Mouse (Mus musculus): ENCODE measurements around the gene Ntng1. TPM values are rescaled to one million over a fixed set of nuclear protein-coding genes. Genes with fewer than 3 reads are reported as not detected.

Gene Ntng1
- 2.8 and 2.9 TPM in 2 replicates for polyA plus RNA-seq (2014; fragmentation: Nextera tagmentation; extraction: Ambion mirVana)

DNA sequence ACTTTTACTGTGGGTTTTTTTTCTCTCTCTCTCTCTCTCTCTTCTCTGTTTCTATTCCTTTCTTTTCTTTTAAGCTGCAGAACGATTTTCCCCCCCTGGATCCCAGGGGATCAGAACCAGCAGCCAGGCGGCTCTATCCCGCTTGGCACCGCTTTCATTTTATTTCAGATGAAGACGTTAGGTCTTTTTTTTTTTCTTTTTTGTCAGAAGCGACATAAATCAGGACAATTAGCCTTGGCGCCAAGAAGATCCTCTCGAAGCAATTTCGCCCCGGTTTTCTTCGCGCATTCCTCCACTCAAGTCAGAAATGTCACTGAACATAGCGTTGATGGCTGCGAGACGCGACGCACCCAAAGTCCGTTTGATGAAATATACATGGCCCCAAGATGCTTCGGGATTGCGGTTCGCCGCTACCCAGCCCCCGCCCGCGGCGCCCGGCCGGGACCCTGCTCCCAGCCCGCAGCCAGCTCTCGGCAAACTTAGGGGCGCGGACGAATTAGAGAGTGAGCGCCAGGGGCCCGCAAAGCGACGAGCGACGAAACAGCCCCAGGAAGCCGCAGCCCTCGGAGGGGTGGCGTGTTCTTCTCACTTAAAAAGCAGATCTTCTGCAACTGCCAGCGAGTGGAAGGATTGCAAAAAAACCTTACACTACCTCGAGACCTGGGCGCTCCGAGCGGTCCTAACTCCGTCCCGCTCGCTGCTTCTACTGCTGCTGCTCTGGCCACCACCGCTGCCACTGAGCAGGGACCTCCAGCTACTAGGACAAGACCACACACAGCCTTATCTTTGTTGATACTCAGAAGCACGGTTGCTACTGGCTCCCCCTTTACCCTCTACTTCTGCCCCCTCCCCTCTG is at the start of gene Ntng1:
Ntng1 (minus strand) TSS at position 806 of the 856 bp plus-strand sequence.
- no peak within 1 kb of the TSS for H3K27ac ChIP-seq (ENCODE audit: low read depth, low read length)
- peak; percentile 76 for ATAC-seq (ENCODE audit: low FRiP score)
- H3K27me3 ChIP-seq (ENCODE audit: control insufficient read depth, insufficient read depth, low read length) = peaks cover 16% of the 10 kb centered on the region

DNA sequence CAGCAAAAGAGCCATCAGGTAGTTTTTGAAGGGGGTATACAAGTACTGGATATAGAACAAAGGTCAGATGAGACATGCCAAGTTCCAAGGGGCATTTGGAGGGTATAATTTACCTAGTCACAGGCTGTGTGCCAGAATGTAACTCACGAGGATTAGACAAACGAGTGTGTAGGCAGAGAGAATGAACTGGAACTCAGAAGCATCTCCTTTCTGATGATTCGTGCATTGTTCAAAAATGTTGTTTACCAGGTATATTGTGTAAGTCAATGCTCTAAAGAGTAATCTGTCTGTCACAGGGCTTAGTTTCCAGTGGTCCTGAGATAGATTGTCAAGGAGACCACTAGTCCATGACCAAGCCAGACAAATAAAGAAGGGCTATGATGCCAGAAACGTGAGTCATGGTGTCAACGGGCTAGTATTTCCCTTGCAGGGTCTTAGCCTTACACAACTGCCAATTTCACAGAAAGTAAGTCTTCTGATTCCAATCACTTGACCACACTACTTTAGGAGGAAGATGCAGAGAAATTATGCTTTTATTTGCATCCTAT is 43.7 kb upstream of the Ntng1 start:
- Histone ChIP-seq H3K9ac (ENCODE audit: low read length) (no peak overlapping the region), H3K36me3 (ENCODE audit: control insufficient read depth, insufficient read depth, low read length) (no peaks in the 10 kb centered on the region), H3K4me3 (ENCODE audit: low read depth, low read length) (no peak overlapping the region), H3K4me1 (ENCODE audit: control insufficient read depth, insufficient read depth, low read length) (no peaks in the 10 kb centered on the region), H3K4me2 (no peak overlapping the region), H3K27ac (ENCODE audit: low read depth, low read length) (no peak overlapping the region), H3K27me3 (ENCODE audit: control insufficient read depth, insufficient read depth, low read length) (no peaks in the 10 kb centered on the region), H3K9me3 (ENCODE audit: control insufficient read depth, low read length) (no peaks in the 10 kb centered on the region)
- WGBS = 81% methylated on average over 5 of the region's 5 CpGs
- no peak for ATAC-seq (ENCODE audit: low FRiP score)
- DNase-seq (ENCODE audit: low spot score, missing footprints) = no peak

More for the DNA sequence above, at the start of gene Ntng1:
- Histone ChIP-seq H3K36me3 (ENCODE audit: control insufficient read depth, insufficient read depth, low read length) (no peaks in the 10 kb centered on the region), H3K9ac (ENCODE audit: low read length) (peak within 1 kb of the TSS; percentile 63), H3K4me3 (ENCODE audit: low read depth, low read length) (peak within 1 kb of the TSS; percentile 62), H3K4me1 (ENCODE audit: control insufficient read depth, insufficient read depth, low read length) (peaks cover 2% of the 10 kb centered on the region), H3K4me2 (peak within 1 kb of the TSS; percentile 99), H3K9me3 (ENCODE audit: control insufficient read depth, low read length) (no peaks in the 10 kb centered on the region)
- WGBS = under 1% methylated on average over 50 of the region's 52 CpGs
- peak; percentile 95 for DNase-seq (ENCODE audit: low spot score, missing footprints)

DNA sequence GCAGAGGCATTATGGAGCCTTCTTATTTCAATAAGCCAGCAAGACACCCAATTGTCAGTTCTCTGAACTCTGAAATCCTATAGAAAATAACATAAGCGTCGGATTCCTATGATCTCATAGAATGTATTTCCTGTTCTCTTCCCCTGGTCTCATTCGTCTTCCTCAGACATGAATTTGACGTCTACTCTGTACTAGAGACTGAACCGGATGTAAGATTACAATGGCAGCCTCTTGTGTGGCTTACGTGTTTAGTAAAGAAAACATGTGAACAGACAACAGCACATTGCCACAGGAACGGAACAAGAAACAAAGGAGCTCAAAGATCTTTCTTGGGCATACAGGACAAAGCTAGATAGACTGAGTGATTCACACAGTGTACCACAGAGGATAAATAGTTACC is 5.3 kb upstream of the Ntng1 start:
- H3K27ac ChIP-seq (ENCODE audit: low read depth, low read length) = no peak overlapping the region
- no peaks in the 10 kb centered on the region for H3K36me3 ChIP-seq (ENCODE audit: control insufficient read depth, insufficient read depth, low read length)
- no peak overlapping the region for H3K4me3 ChIP-seq (ENCODE audit: low read depth, low read length)
- H3K4me2 ChIP-seq = no peak overlapping the region
- no peaks in the 10 kb centered on the region for H3K9me3 ChIP-seq (ENCODE audit: control insufficient read depth, low read length)
- DNase-seq (ENCODE audit: low spot score, missing footprints) (no peak), ATAC-seq (ENCODE audit: low FRiP score) (no peak)
- H3K27me3 ChIP-seq (ENCODE audit: control insufficient read depth, insufficient read depth, low read length) = peaks cover 5% of the 10 kb centered on the region; the same call in 1 of the 2 replicates
- WGBS = 86% methylated on average over 7 of the region's 7 CpGs
- H3K9ac ChIP-seq (ENCODE audit: low read length) = no peak overlapping the region
- H3K4me1 ChIP-seq (ENCODE audit: control insufficient read depth, insufficient read depth, low read length) = peaks cover under 1% of the 10 kb centered on the region; the same call in 1 of the 2 replicates

DNA sequence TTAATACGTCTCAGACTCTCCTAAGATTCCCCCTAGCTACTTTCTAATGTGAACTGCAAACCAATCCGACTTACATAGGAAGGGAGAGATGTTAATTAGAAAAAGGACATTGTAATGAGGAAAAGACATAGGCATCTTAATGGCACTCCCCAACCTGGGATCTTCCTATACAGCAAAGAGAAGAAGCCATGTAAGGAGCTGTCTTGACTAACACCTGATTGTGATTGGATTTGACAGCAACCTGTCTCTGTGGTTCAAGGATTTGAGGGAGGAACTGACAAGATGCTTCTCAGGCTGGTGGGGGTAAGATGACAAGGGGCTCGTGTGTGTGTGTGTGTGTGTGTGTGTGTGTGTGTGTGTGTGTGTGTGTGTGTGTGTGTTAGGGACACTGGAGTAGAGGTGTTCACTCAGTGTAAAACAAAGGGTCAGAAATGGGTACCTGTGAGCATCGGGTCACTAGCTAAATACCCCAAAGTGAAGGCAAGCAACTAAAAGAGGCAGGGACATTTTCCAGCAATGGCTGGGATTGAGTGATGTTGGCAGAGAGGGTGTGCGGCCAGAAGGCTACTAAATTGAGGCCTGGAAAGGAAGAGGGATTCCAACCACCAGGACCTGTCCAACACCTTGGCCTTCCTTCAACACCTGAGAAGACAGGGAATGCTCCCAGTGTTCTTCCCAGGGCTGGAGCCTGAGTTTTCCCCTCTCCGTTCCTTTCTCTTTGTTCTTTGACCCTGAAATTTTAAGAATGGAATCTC is 667 bp upstream of the Ntng1 start:
- DNase-seq (ENCODE audit: low spot score, missing footprints) = peak; percentile 85
- no peak overlapping the region for H3K27ac ChIP-seq (ENCODE audit: low read depth, low read length)
- H3K9ac ChIP-seq (ENCODE audit: low read length) = no peak overlapping the region; the same call in 1 of the 2 replicates
- peak overlapping the region; percentile 99 for H3K4me2 ChIP-seq
- no peak overlapping the region for H3K4me3 ChIP-seq (ENCODE audit: low read depth, low read length)
- H3K36me3 ChIP-seq (ENCODE audit: control insufficient read depth, insufficient read depth, low read length) = no peaks in the 10 kb centered on the region
- H3K27me3 ChIP-seq (ENCODE audit: control insufficient read depth, insufficient read depth, low read length) = peaks cover 16% of the 10 kb centered on the region
- H3K4me1 ChIP-seq (ENCODE audit: control insufficient read depth, insufficient read depth, low read length) = peaks cover 2% of the 10 kb centered on the region
- no peaks in the 10 kb centered on the region for H3K9me3 ChIP-seq (ENCODE audit: control insufficient read depth, low read length)
- 27% methylated on average over 6 of the region's 6 CpGs for WGBS
- no peak for ATAC-seq (ENCODE audit: low FRiP score)

DNA sequence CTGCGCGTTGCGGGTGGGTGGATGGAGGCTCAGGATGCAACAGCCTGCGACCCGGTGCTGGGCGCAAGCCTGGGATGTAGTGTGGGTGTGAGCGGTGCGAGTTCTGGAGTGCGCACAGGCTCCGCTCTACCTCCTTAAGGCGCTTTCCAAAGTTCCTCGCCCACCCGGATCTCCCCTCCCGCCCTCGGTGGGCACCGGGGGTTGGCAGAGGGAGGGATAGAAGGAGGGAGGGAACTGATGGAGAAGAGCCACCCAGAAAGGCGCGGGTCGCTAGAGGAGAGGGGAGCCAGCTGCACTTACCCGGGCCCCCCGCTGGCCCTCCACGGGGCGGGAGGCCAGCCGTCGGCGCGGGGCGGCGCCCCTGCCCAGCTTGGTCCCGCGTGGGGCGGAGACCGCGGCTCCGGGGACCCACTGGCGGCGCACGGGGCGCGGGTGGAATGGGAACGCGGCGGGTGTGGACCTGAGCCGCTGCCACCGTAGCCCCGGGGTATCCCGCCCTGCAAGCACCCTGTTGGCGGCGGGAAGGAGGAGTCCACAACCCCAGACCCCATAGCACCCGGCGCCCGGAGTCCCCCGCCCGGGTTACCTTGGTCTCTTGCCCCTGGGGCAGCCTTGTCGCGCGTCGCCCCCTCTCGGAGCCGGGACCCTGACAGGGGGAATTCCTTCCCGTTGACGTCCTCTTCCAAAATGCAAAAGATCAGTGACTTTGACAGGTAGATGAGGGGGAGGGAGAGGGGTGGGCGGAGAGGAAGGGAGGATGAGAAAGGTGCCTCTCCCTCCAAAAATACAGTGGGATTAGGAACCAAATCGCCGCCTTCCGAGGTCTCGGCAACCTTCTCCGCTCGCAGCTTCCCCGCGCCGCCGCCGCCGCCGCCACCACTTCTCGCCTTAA is 1.3 kb downstream of the Ntng1 start:
- WGBS = under 1% methylated on average over 64 of the region's 77 CpGs
- Histone ChIP-seq H3K4me3 (ENCODE audit: low read depth, low read length) (peak overlapping the region; percentile 62), H3K4me2 (peak overlapping the region; percentile 99), H3K27ac (ENCODE audit: low read depth, low read length) (no peak overlapping the region), H3K4me1 (ENCODE audit: control insufficient read depth, insufficient read depth, low read length) (peaks cover 2% of the 10 kb centered on the region), H3K36me3 (ENCODE audit: control insufficient read depth, insufficient read depth, low read length) (no peaks in the 10 kb centered on the region), H3K9me3 (ENCODE audit: control insufficient read depth, low read length) (no peaks in the 10 kb centered on the region), H3K9ac (ENCODE audit: low read length) (peak overlapping the region; percentile 63), H3K27me3 (ENCODE audit: control insufficient read depth, insufficient read depth, low read length) (peaks cover 16% of the 10 kb centered on the region)
- ATAC-seq (ENCODE audit: low FRiP score) (peak; percentile 72), DNase-seq (ENCODE audit: low spot score, missing footprints) (peak; percentile 95)

DNA sequence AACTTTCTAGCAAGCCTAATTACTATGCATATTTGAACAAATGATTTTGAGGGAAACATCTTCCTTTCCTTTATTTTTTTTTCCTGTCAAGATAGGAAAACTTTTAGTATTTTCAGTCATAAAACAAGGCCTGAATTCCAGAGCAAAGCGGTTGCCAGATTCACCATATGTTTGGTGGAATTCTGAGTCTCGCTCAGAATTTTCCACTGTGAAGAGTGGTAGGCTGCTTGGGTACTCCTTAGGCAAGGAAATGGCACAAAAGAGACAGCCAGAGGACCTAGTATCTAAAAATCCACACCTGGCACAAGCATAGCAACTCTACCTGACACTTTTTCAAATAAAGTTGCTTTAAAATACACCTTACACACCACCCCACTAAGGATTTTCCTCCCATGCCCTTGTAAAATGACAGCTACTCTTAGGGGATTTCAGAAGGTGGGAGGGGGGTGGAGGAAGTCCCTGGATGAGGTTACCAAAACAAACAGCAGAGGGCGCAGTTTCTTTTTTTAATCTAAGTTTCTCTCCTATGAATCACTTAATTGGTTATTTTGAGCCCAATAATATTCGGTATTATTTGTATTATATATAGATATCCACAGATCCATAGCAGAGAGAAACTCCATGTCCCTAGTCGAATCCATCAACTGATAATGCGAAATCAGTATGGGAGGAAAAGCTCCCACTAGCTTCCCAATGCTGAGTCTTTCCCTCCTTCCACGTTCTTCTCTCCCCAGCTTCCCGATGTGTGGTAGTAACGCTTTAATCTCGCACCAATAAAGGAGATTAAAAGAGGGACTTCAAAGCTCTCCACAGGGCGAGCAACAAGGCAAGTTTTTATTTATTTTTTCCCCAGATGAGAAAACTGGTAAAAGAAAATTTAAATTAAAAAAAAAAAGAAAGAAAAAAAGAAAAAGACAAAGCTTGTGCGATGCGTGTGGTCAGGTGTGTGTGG is 2.2 kb downstream of the Ntng1 start:
- peak; percentile 54 for ATAC-seq (ENCODE audit: low FRiP score)
- peak overlapping the region; percentile 62 for H3K4me3 ChIP-seq (ENCODE audit: low read depth, low read length)
- peak overlapping the region; percentile 63 for H3K9ac ChIP-seq (ENCODE audit: low read length)
- no peaks in the 10 kb centered on the region for H3K9me3 ChIP-seq (ENCODE audit: control insufficient read depth, low read length)
- H3K27ac ChIP-seq (ENCODE audit: low read depth, low read length) = no peak overlapping the region
- peak overlapping the region; percentile 99 for H3K4me2 ChIP-seq
- H3K4me1 ChIP-seq (ENCODE audit: control insufficient read depth, insufficient read depth, low read length) = peaks cover 2% of the 10 kb centered on the region
- H3K27me3 ChIP-seq (ENCODE audit: control insufficient read depth, insufficient read depth, low read length) = peaks cover 16% of the 10 kb centered on the region
- WGBS = 2% methylated on average over 13 of the region's 13 CpGs
- peak; percentile 98 for DNase-seq (ENCODE audit: low spot score, missing footprints)
- no peaks in the 10 kb centered on the region for H3K36me3 ChIP-seq (ENCODE audit: control insufficient read depth, insufficient read depth, low read length)

DNA sequence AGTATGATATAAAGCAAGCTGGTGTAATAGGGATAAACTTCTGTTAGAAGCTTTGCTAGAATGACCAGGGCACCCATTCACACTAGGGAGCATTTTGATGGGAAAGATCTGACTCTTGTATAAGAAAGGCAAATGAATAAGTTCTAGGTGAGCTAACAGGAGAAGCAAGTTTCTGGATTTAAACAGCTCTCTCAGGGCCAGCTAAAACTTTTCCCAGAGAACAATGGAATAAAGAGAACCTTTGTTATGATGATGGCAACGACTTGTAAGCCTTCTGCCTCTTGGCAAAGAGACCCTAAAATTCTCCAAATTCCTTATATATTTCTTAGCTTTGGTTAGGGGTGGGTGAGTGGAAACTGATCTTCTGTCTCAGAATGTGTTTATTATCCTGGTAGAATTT is 7.7 kb downstream of the Ntng1 start:
- WGBS = 10% methylated on average over 1 of the region's 1 CpGs
- H3K9me3 ChIP-seq (ENCODE audit: control insufficient read depth, low read length) = no peaks in the 10 kb centered on the region
- no peak for DNase-seq (ENCODE audit: low spot score, missing footprints)
- no peak overlapping the region for H3K9ac ChIP-seq (ENCODE audit: low read length)
- no peaks in the 10 kb centered on the region for H3K27me3 ChIP-seq (ENCODE audit: control insufficient read depth, insufficient read depth, low read length)
- H3K4me1 ChIP-seq (ENCODE audit: control insufficient read depth, insufficient read depth, low read length) = 0 out of 2 replicates have a peak, but pooled peaks cover 2% of the 10 kb centered on the region
- no peaks in the 10 kb centered on the region for H3K36me3 ChIP-seq (ENCODE audit: control insufficient read depth, insufficient read depth, low read length)
- no peak for ATAC-seq (ENCODE audit: low FRiP score)
- no peak overlapping the region for H3K27ac ChIP-seq (ENCODE audit: low read depth, low read length)
- no peak overlapping the region for H3K4me2 ChIP-seq
- H3K4me3 ChIP-seq (ENCODE audit: low read depth, low read length) = no peak overlapping the region

All from midbrain, embryonic 11.5 days (tissue).